ENCODE assay signal across 8 mouse cellular contexts in genomic region chr10:120209539-120209925, GRCm38 (mm10). TPM values are rescaled to one million over a fixed set of nuclear protein-coding genes. Genes with fewer than 3 reads are reported as not detected.
DNase-seq lines count a peak whose midpoint lies in the region; ATAC-seq and TF ChIP-seq lines count a peak whose summit lies in the region.

No protein-coding gene starts in this region.

- peak overlapping the region; percentile 73 for H3K4me2 ChIP-seq in hindbrain, embryonic 14.5 days (replicated peaks)
- H3K4me2 ChIP-seq in midbrain, embryonic 13.5 days (replicated peaks), result peak overlapping the region; percentile 74

- no peaks in the 10 kb centered on the region for H3K27me3 ChIP-seq in hindbrain, embryonic 14.5 days (ENCODE audit: control insufficient read depth, insufficient read depth, low read length)
- 0 out of 2 replicates have a peak, but pooled peaks cover 2% of the 10 kb centered on the region for H3K27me3 ChIP-seq in midbrain, embryonic 13.5 days

- peak overlapping the region; percentile 6; the same call in 1 of the 2 replicates for H3K9ac ChIP-seq in hindbrain, embryonic 14.5 days
- no peak overlapping the region for H3K9ac ChIP-seq in midbrain, embryonic 13.5 days (replicated peaks)

- H3K4me1 ChIP-seq in brown adipose tissue, adult 24 weeks (ENCODE audit: control insufficient read depth, insufficient read depth, insufficient read length, low read length), result peaks cover 2% of the 10 kb centered on the region; the same call in 1 of the 2 replicates
- peaks cover 11% of the 10 kb centered on the region for H3K4me1 ChIP-seq in hindbrain, embryonic 14.5 days (replicated peaks; ENCODE audit: control insufficient read depth, insufficient read depth, low read length)
- H3K4me1 ChIP-seq in midbrain, embryonic 13.5 days (replicated peaks), result peaks cover 10% of the 10 kb centered on the region

- H3K36me3 ChIP-seq in hindbrain, embryonic 14.5 days (replicated peaks; ENCODE audit: control insufficient read depth, insufficient read depth), result no peaks in the 10 kb centered on the region
- no peaks in the 10 kb centered on the region; the same call in 1 of the 2 replicates for H3K36me3 ChIP-seq in midbrain, embryonic 13.5 days

- WGBS in hindbrain, embryonic 14.5 days, result 75% methylated on average over 6 of the region's 6 CpGs
- WGBS in midbrain, embryonic 13.5 days, result 79% methylated on average over 6 of the region's 6 CpGs

- no peak for ATAC-seq in hindbrain, embryonic 14.5 days (ENCODE audit: low FRiP score)
- no peak for ATAC-seq in midbrain, embryonic 13.5 days

- no peaks in the 10 kb centered on the region for H3K9me3 ChIP-seq in hindbrain, embryonic 14.5 days (ENCODE audit: control insufficient read depth, low read length)
- H3K9me3 ChIP-seq in midbrain, embryonic 13.5 days, result 0 out of 2 replicates have a peak, but pooled peaks cover 6% of the 10 kb centered on the region

- H3K27ac ChIP-seq in layer of hippocampus, adult 2 months, result no peak overlapping the region
- H3K27ac ChIP-seq in brown adipose tissue, adult 24 weeks (replicated peaks; ENCODE audit: low read depth, low read length), result no peak overlapping the region
- no peak overlapping the region for H3K27ac ChIP-seq in hindbrain, embryonic 14.5 days
- H3K27ac ChIP-seq in midbrain, embryonic 13.5 days, result no peak overlapping the region

- no peak for DNase-seq in layer of hippocampus, adult 2 months (ENCODE audit: low spot score in 2 of 2)
- no peak for DNase-seq in layer of hippocampus, postnatal 14 days (ENCODE audit: low spot score in 2 of 2)
- DNase-seq in hindbrain, embryonic 14.5 days (ENCODE audit: low spot score), result no peak
- DNase-seq in urinary bladder, postnatal 4 days (ENCODE audit: low spot score in 2 of 2), result no peak
- no peak for DNase-seq in spleen, postnatal 14 days (ENCODE audit: low spot score in 2 of 2)
- DNase-seq in urinary bladder, postnatal 10 days (ENCODE audit: low spot score), result no peak

- no peak for TF ChIP-seq CTCF in layer of hippocampus, adult 2 months (conservative IDR thresholded peaks at IDR 0.05)

- peak overlapping the region; percentile 79 for H3K4me3 ChIP-seq in layer of hippocampus, adult 2 months
- H3K4me3 ChIP-seq in brown adipose tissue, adult 24 weeks (ENCODE audit: insufficient read depth, low read depth, low read length), result peak overlapping the region; percentile 75
- H3K4me3 ChIP-seq in hindbrain, embryonic 14.5 days (replicated peaks; ENCODE audit: low read length), result peak overlapping the region; percentile 93
- peak overlapping the region; percentile 97 for H3K4me3 ChIP-seq in midbrain, embryonic 13.5 days (replicated peaks)

RNA-seq across cellular contexts. Expression of gene Irak3, which starts 7.6 kb away (rescaled TPM):
- total RNA-seq in layer of hippocampus, adult 2 months (2021), result under 1 TPM; 0.49 to 0.61 TPM
- total RNA-seq in layer of hippocampus, postnatal 14 days (2021), result under 1 TPM; 0.18 to 0.69 TPM
- 4.6 and 6.0 TPM in 2 replicates for polyA plus RNA-seq in brown adipose tissue, adult 24 weeks (2012; ENCODE audit: insufficient read depth, insufficient read length, missing spikeins)
- polyA plus RNA-seq in hindbrain, embryonic 14.5 days (2014; fragmentation: Nextera tagmentation; extraction: Ambion mirVana), result 0.37 and 0.51 TPM in 2 replicates
- polyA plus RNA-seq in midbrain, embryonic 13.5 days (2015; fragmentation: Nextera tagmentation; extraction: Ambion mirVana), result 0.24 and 0.36 TPM in 2 replicates

RNA-seq across cellular contexts. Expression of gene Tmbim4, which starts 8.1 kb away (rescaled TPM):
- total RNA-seq in layer of hippocampus, adult 2 months (2021), result 10 to 100 TPM; 55.6 to 59.0 TPM
- 10 to 100 TPM; 56.1 to 62.4 TPM for total RNA-seq in layer of hippocampus, postnatal 14 days (2021)
- polyA plus RNA-seq in brown adipose tissue, adult 24 weeks (2012; ENCODE audit: insufficient read depth, insufficient read length, missing spikeins), result 117 and 146 TPM in 2 replicates
- polyA plus RNA-seq in hindbrain, embryonic 14.5 days (2014; fragmentation: Nextera tagmentation; extraction: Ambion mirVana), result 111 and 117 TPM in 2 replicates
- 95.0 and 98.6 TPM in 2 replicates for polyA plus RNA-seq in midbrain, embryonic 13.5 days (2015; fragmentation: Nextera tagmentation; extraction: Ambion mirVana)

RNA-seq across cellular contexts. Expression of gene Llph, which starts 17.3 kb away (rescaled TPM):
- 10 to 100 TPM; 15.0 to 16.1 TPM for total RNA-seq in layer of hippocampus, adult 2 months (2021)
- total RNA-seq in layer of hippocampus, postnatal 14 days (2021), result 10 to 100 TPM; 15.0 to 19.5 TPM
- 39.9 and 44.4 TPM in 2 replicates for polyA plus RNA-seq in brown adipose tissue, adult 24 weeks (2012; ENCODE audit: insufficient read depth, insufficient read length, missing spikeins)
- polyA plus RNA-seq in hindbrain, embryonic 14.5 days (2014; fragmentation: Nextera tagmentation; extraction: Ambion mirVana), result 35.5 and 38.7 TPM in 2 replicates
- 45.5 and 46.7 TPM in 2 replicates for polyA plus RNA-seq in midbrain, embryonic 13.5 days (2015; fragmentation: Nextera tagmentation; extraction: Ambion mirVana)
